Mouse (Mus musculus) midbrain, postnatal 0 days (tissue): ENCODE data around the gene Tgm6. TPM values are rescaled to one million over a fixed set of nuclear protein-coding genes. Genes with fewer than 3 reads are reported as not detected.

ENCODE experiments used
- ATAC-seq: fragments of 200-750 bp; cut with Nextera tagmentation; 2 replicates; pipeline ENCODE4 v1.8.0; 2017; ENCODE audit warnings: moderate number of reproducible peaks, mild to moderate bottlenecking, moderate TSS enrichment, moderate library complexity; ENCODE audit not compliant: low FRiP score
- DNase-seq: peaks from one replicate; pipeline ENCODE4 v3.0.0-alpha.2; 2015; ENCODE audit warnings: low spot score
- H3K27ac ChIP-seq: fragments of 300-500 bp; sonication (generic); 2 replicates; pipeline ENCODE4 v1.5.1; 2014; ENCODE audit warnings: low read depth, mild to moderate bottlenecking, low read length, mixed read lengths
- H3K27me3 ChIP-seq: fragments of 300-500 bp; sonication (generic); 2 replicates; pipeline ENCODE4 v1.6.1; 2014; ENCODE audit warnings: low read length, control low read depth, mixed read lengths; ENCODE audit not compliant: insufficient read depth
- H3K36me3 ChIP-seq: fragments of 300-500 bp; sonication (generic); 2 replicates; pipeline ENCODE4 v1.6.1; 2014; ENCODE audit warnings: low read length, control low read depth, mixed read lengths; ENCODE audit not compliant: insufficient read depth
- H3K4me1 ChIP-seq: fragments of 300-500 bp; sonication (generic); 2 replicates; pipeline ENCODE4 v1.6.1; 2014; ENCODE audit warnings: mild to moderate bottlenecking, control low read depth, antibody characterized with exemption, low read length, mixed read lengths; ENCODE audit not compliant: insufficient read depth
- H3K4me2 ChIP-seq: fragments of 300-500 bp; sonication (generic); 2 replicates; pipeline ENCODE4 v1.6.1; 2014; ENCODE audit warnings: low read depth, mild to moderate bottlenecking, low read length, mixed read lengths; ENCODE audit not compliant: poor library complexity, severe bottlenecking
- H3K4me3 ChIP-seq: fragments of 300-500 bp; sonication (generic); 2 replicates; pipeline ENCODE4 v1.5.1; 2014; ENCODE audit warnings: low read depth, mild to moderate bottlenecking, low read length, moderate library complexity
- H3K9ac ChIP-seq: fragments of 300-500 bp; sonication (generic); replicated peaks from 2 replicates; pipeline ENCODE4 v1.6.1; 2014; ENCODE audit warnings: mild to moderate bottlenecking, low read length, moderate library complexity, mixed read lengths; ENCODE audit not compliant: poor library complexity, severe bottlenecking
- H3K9me3 ChIP-seq: fragments of 300-500 bp; sonication (generic); 2 replicates; pipeline ENCODE4 v1.6.1; 2016; ENCODE audit warnings: low read length, control low read depth
- CTCF ChIP-seq: IDR thresholded peaks from 2 replicates; pipeline ENCODE4 v1.5.1; 2016; ENCODE audit warnings: antibody characterized with exemption, mild to moderate bottlenecking
- WGBS: fragments of 180-500 bp; shearing (Covaris S2); extraction: QIAGEN DNeasy Blood & Tissue Kit; methylation state at CpG from one replicate; pipeline ENCODE4 v1.1.7; 2014; 5-methylcytosine and 5-hydroxymethylcytosine counted together
- polyA plus RNA-seq: library from polyadenylated mRNA; unstranded; fragments of >200 nt; fragmentation: Nextera tagmentation; extraction: Ambion mirVana; gene quantifications from 2 replicates; pipeline ENCODE4 v1.2.1, GENCODE M21; 2015
- total RNA-seq: library from RNA; depleted of rRNA; stranded (reverse); fragments of >200 nt; gene quantifications from 2 replicates; pipeline ENCODE4 v1.2.3, GENCODE M21; 2014; rRNA removed

Gene Tgm6
- total and polyA plus RNA-seq, 2 experiments from 2014 or later = 0.27 to 0.36 TPM

GRCm38 (mm10) chr2:130178706-130179506, 66.7 kb downstream of the Tgm6 start, which contains the start of gene Snrpb:
TSS of gene Snrpb (minus strand) at chr2:130179403.
- Histone ChIP-seq H3K27ac (peak within 1 kb of the TSS; percentile 95), H3K27me3 (no peaks in the 10 kb centered on the region; the same call in 1 of the 2 replicates), H3K9ac (peak within 1 kb of the TSS; percentile 98), H3K4me1 (peaks cover 13% of the 10 kb centered on the region; the same call in 1 of the 2 replicates), H3K4me3 (peak within 1 kb of the TSS; percentile 94), H3K4me2 (peak within 1 kb of the TSS; percentile 75), H3K36me3 (peaks cover 18% of the 10 kb centered on the region), H3K9me3 (no peaks in the 10 kb centered on the region)
- DNase-seq (peak; percentile 97), ATAC-seq (peak; percentile 93)
- no peak for TF ChIP-seq CTCF
- WGBS = under 1% methylated on average over 72 of the region's 81 CpGs

- Histone ChIP-seq H3K4me1 (peaks cover 13% of the 10 kb centered on the region; the same call in 1 of the 2 replicates), H3K27me3 (no peaks in the 10 kb centered on the region; the same call in 1 of the 2 replicates), H3K36me3 (peaks cover 14% of the 10 kb centered on the region), H3K4me3 (peak overlapping the region; percentile 94), H3K9ac (peak overlapping the region; percentile 60; the same call in 1 of the 2 replicates), H3K4me2 (peak overlapping the region; percentile 75), H3K9me3 (no peaks in the 10 kb centered on the region), H3K27ac (peak overlapping the region; percentile 64)
- TF ChIP-seq CTCF = peak; percentile 37
- ATAC-seq = peak; percentile 75
- WGBS = 1% methylated on average over 15 of the region's 15 CpGs
- no peak for DNase-seq
Measured at GRCm38 (mm10) chr2:130179507-130180019, 67.3 kb downstream of the Tgm6 start.

DNA sequence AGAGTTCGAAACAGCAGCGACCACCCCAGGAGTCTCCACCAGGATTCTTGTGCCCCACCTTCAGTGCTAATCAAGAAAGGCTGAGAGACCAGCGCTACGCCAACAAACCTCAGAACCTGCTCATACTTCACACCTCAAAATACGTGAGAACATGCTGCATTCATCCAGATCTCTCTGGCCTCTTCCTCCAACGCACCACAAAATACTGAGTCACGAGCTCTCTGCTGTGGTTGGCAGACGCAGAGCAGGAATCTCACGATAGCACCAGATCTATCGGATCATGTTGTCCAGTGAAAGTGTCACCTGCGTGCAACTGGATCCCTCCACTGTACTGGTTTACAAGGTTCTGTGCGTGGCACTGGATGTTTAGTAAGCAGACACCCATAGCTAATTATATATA, 76.2 kb downstream of the Tgm6 start:
- TF ChIP-seq CTCF = no peak
- ATAC-seq = no peak

GRCm38 (mm10) chr2:130194894-130195293, 82.7 kb downstream of the Tgm6 start, which contains the start of gene Tmc2:
TSS of gene Tmc2 (plus strand) at chr2:130195194.
- Histone ChIP-seq H3K4me1 (no peaks in the 10 kb centered on the region), H3K9ac (no peak within 1 kb of the TSS), H3K27ac (no peak within 1 kb of the TSS), H3K36me3 (no peaks in the 10 kb centered on the region), H3K4me3 (no peak within 1 kb of the TSS), H3K27me3 (no peaks in the 10 kb centered on the region), H3K9me3 (0 out of 2 replicates have a peak, but pooled peaks cover 2% of the 10 kb centered on the region), H3K4me2 (no peak within 1 kb of the TSS)
- WGBS = 93% methylated on average over 16 of the region's 16 CpGs
- DNase-seq = no peak
- ATAC-seq = no peak
- no peak for TF ChIP-seq CTCF

More for the DNA sequence above, 76.2 kb downstream of the Tgm6 start:
- H3K9me3 ChIP-seq = 0 out of 2 replicates have a peak, but pooled peaks cover 3% of the 10 kb centered on the region
- no peak overlapping the region for H3K9ac ChIP-seq
- no peak for DNase-seq
- no peak overlapping the region for H3K27ac ChIP-seq
- no peak overlapping the region for H3K4me2 ChIP-seq
- H3K27me3 ChIP-seq = no peaks in the 10 kb centered on the region
- no peaks in the 10 kb centered on the region for H3K36me3 ChIP-seq
- WGBS = 87% methylated on average over 12 of the region's 12 CpGs
- H3K4me1 ChIP-seq = no peaks in the 10 kb centered on the region
- H3K4me3 ChIP-seq = no peak overlapping the region

DNA sequence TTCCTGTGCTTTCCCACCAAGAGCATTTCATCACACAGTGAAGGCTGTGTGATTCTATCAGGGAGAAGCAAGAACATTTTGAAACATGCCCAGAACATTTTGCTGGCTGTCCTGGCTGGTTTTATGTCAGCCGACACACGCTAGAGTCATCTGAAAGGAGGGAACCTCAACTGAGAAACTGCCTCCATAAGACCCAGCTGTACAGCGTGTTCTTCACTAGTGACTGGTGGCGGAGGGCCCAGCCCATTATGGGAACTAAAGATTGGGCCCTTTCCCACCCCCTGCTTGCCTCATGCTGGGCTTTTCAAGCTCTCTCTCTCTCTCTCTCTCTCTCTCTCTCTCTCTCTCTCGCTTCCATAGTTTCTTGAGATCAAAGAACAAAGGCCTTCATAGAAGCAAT, 88.7 kb downstream of the Tgm6 start:
- Histone ChIP-seq H3K27ac (no peak overlapping the region), H3K4me1 (no peaks in the 10 kb centered on the region), H3K27me3 (no peaks in the 10 kb centered on the region), H3K36me3 (no peaks in the 10 kb centered on the region), H3K9ac (no peak overlapping the region), H3K4me3 (no peak overlapping the region), H3K4me2 (no peak overlapping the region), H3K9me3 (no peaks in the 10 kb centered on the region)
- no peak for ATAC-seq
- DNase-seq = no peak
- 67% methylated on average over 5 of the region's 5 CpGs for WGBS
- no peak for TF ChIP-seq CTCF

Other genes starting within 250 kb of the Tgm6 start
- 0.05 and 0.11 TPM in 2 replicates for gene Tgm3, start 100.1 kb upstream of the Tgm6 start, total RNA-seq
- gene Tgm3, start 100.1 kb upstream of the Tgm6 start, polyA plus RNA-seq = 0.06 and 0.07 TPM in 2 replicates
- 227 and 250 TPM in 2 replicates for gene Snrpb, start 67.0 kb downstream of the Tgm6 start, total RNA-seq
- 269 and 274 TPM in 2 replicates for gene Snrpb, start 67.0 kb downstream of the Tgm6 start, polyA plus RNA-seq
- gene Tmc2, start 82.8 kb downstream of the Tgm6 start, total RNA-seq = not detected in 2 replicates
- gene Tmc2, start 82.8 kb downstream of the Tgm6 start, polyA plus RNA-seq = not detected in 2 replicates
- 104 and 139 TPM in 2 replicates for gene Nop56, start 162.0 kb downstream of the Tgm6 start, total RNA-seq
- 259 and 302 TPM in 2 replicates for gene Nop56, start 162.0 kb downstream of the Tgm6 start, polyA plus RNA-seq
- gene Idh3b, start 172.1 kb downstream of the Tgm6 start, total RNA-seq = 141 and 149 TPM in 2 replicates
- 176 and 194 TPM in 2 replicates for gene Idh3b, start 172.1 kb downstream of the Tgm6 start, polyA plus RNA-seq
- gene Ebf4, start 182.8 kb downstream of the Tgm6 start, total RNA-seq = 17.2 and 22.5 TPM in 2 replicates
- 6.3 and 6.7 TPM in 2 replicates for gene Ebf4, start 182.8 kb downstream of the Tgm6 start, polyA plus RNA-seq